Mouse (Mus musculus): ENCODE data around the gene Tada1.

Tada1 gene

DNA sequence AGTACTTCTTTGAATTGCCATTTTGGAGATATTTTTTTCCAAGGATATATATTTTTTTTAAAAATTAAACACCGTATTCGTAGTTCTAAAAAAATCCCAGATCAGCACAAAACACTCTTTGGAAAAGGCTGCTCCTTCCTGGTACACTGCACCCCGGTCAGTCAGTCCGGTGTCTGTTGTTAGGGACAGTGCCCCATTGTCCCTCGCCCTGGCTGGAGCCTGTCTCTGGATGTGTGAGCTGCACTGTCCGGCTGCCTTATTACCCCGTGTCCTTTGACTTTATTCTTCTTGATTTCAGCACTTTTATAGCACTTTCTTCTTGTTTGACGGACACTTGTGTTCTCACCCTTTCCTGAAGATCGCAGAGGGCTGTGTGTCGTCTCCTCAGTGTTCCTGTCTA lies 5.7 kb downstream of the Tada1 start:
- no peak for DNase-seq (ENCODE audit: low read depth, low spot score)

GRCm38 (mm10) chr1:166385431-166385830 lies 6.5 kb downstream of the Tada1 start:
- no peak for DNase-seq (ENCODE audit: low read depth, low spot score)

DNA sequence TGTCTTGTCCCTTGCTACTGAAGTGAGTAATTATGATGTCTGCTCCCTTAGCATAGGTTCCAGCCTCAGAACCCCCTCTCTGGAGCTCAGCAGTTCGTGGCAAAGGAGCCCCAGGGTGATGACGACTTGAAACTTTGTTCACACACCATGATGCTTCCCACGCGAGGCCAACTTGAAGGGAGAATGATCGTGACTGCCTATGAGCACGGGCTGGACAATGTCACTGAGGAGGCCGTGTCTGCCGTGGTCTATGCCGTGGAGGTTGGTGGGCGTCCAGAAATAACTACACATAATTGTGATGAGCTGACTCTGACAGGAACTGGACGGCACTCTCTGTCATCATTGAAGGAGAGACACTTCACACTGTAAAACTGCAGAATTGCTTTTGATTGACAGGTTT lies 9.6 kb downstream of the Tada1 start:
- DNase-seq (ENCODE audit: low read depth, low spot score): no peak

DNA sequence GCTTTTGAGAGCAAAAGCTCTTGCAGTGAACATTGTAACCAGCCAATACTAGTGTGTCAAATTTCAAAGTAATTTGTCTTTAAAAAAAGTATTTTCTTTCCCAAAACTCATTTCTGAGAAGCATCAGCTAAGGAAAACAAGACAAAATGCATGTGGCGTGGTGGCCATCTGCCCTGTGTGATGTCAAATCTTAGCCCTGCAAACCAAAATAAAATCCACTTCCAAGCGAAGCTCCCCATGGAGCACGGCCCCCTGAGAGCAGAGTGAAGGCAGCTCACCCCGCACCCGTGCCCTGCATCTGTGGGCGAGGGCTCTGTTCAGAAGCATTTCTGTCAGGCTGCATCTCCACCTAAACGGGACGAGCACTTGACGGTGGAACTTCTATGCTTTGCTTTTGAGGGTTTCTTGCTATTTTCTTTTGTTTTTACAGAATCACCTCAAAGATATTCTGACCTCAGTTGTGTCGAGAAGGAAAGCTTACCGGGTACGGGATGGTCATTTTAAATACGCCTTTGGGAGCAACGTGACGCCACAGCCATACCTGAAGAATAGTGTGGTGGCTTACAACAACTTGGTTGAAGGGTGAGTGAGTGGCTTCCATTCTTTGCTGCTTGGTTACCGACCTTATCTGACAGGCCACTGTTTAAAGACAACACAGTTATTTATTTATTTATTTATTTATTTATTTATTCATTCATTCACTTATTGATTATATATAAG lies 10.7 kb downstream of the Tada1 start:
- no peak for DNase-seq (ENCODE audit: low read depth, low spot score)

DNA sequence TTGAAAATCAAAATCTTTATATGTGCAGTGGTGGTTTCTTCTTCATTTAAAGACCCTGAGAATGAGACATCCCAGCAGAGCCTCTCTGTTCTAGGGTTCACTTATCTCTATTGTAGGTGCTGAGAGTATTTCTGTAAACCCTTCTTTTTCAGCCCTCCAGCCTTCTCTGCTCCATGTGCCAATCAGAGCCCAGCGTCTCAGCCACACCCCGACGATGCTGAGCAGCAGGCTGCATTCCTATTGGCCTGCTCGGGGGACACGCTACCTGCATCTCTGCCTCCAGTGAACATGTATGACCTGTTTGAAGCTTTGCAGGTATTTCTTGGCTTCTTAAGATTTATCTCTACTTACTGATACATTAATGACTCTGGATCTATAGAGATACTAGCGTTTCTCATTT lies 12.8 kb downstream of the Tada1 start:
- no peak for DNase-seq (ENCODE audit: low read depth, low spot score)

GRCm38 (mm10) chr1:166394770-166395169 lies 15.9 kb downstream of the Tada1 start:
- DNase-seq (ENCODE audit: low read depth, low spot score): no peak

GRCm38 (mm10) chr1:166395661-166396060 lies 16.8 kb downstream of the Tada1 start:
- no peak for DNase-seq (ENCODE audit: low read depth, low spot score)

- DNase-seq (ENCODE audit: low read depth, low spot score): no peak
Observed at GRCm38 (mm10) chr1:166396381-166396780, 17.5 kb downstream of the Tada1 start.

- no peak for DNase-seq (ENCODE audit: low read depth, low spot score)
Observed at GRCm38 (mm10) chr1:166401455-166401854, 22.6 kb downstream of the Tada1 start.

DNA sequence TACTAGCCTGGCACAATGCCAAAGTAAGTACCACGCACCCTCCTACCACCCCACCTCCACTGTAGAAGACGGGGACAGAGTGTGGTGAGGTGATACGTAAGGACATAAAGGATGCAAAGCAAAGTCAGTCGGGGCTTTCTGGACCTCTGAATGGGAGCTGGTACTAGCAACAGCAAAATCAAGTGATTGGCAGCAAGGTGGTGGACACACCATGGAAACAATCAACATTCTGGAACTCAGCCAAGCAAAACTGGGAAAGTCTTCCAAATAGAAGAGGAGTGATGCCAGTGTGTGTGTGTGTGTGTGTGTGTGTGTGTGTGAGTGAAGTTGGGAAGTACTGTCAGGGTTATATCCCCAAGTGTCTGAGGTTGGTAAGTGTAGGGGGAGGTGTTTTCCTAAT lies 23.1 kb downstream of the Tada1 start:
- DNase-seq (ENCODE audit: low read depth, low spot score): no peak

GRCm38 (mm10) chr1:166403846-166404245 lies 24.9 kb downstream of the Tada1 start:
- no peak for DNase-seq (ENCODE audit: low read depth, low spot score)

DNA sequence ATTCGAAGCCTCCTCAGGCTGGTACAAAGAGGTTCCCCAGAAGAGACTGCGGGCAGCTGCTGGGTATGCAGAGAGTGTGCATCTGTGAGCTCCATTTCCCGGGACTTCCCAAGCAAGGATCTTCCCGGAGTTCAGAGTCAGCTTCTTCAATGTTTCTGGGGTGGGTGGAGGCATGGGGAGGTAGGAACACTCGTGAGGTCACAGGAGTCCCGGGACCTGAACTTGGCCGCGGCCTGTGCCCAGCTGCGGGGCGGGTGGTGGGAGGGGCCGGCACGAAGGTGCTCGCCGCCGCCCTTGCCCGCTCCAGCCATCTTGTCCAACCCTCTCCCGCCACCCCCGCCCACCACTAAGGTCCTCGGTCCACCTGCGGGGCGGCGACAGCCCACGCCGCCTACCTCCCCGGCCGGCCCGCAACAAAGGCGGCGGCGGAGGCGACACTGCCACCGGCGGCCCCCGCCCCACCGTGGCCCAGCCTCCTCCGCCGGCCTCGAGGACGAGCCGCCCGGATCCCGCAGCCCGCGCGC lies 30.3 kb downstream of the Tada1 start:
- peak; percentile 37 for DNase-seq (ENCODE audit: low read depth, low spot score)

DNA sequence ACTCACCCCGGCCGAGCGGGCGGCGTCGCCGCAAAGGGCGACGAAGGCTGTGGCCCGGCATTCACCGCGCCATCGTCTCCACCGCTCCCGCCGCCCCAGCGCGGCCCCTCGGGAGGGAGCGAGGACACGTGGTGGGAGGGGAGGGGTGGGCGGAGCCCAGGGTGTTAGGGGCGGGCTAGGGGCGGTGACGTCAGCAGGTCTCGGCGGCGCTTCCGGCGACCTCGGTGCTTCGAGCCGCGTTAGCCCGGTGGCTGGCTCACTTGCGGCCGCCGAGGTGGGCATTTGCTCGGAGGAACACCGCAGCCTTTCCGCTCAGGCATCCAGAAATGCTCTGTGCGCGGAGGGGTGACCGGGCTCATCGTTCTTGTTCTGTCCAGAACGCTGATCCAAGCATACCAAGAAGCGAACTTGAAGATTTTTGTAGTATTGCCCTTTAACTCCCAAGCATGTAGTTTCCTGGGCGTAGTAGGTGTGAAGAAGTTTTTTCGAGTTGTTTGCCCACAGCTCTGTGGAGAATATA lies 30.9 kb downstream of the Tada1 start, which contains the start of gene Pogk:
TSS of gene Pogk (minus strand) at position 163 of the 520 bp plus-strand sequence.
- peak; percentile 77 for DNase-seq (ENCODE audit: low read depth, low spot score)

- no peak for DNase-seq (ENCODE audit: low read depth, low spot score)
Observed at GRCm38 (mm10) chr1:166411541-166411940, 32.6 kb downstream of the Tada1 start.

- peak; percentile 8 for DNase-seq (ENCODE audit: low read depth, low spot score)
Observed at GRCm38 (mm10) chr1:166412266-166412665, 33.4 kb downstream of the Tada1 start.

DNA sequence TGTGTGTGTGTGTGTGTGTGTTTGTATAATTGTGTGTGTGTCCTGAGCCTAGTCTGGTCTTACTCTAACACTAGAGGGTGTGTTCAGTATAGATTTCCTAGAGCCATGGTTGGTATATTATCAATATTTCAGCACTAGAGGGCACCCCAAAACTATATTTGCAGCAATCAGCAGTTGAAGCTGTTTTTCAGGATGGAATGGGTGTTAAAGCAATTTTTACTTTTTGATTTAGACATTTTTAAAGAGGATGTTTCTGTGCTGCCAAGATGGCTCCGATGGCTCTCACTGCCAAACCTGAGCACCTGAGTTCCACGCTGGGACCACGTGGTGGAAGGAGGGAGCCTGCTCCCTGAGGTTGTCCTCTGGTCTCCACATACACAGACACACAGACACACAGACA lies 50.2 kb downstream of the Tada1 start:
- DNase-seq (ENCODE audit: low read depth, low spot score): no peak

GRCm38 (mm10) chr1:166429809-166430431 lies 51.0 kb downstream of the Tada1 start:
- DNase-seq (ENCODE audit: low read depth, low spot score): no peak

- DNase-seq (ENCODE audit: low read depth, low spot score): no peak
Observed at GRCm38 (mm10) chr1:166439426-166439825, 60.5 kb downstream of the Tada1 start.

DNA sequence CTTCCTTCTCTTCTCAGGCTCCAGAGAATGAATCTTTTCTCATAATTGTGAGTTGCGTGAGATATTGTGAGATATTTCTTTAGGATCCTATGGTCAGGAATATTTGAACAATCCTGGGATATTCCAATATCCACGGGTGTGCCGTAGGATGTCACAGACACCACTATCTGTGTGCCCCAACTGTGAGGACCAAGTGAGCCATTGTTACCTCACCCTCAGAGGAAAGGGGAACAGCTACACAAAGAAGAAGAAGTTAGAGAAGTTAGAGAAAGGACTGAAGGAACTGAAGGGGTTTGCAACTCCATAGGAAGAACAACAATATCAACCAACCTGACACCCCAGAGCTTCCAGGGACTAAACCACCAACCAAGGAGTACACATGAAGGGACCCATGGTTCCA lies 63.1 kb downstream of the Tada1 start:
- no peak for DNase-seq (ENCODE audit: low read depth, low spot score)

Data from ZHBTc4 (cell line).